Mouse (Mus musculus): Measurements from ENCODE around the gene Sugt1. TPM values are rescaled to one million over a fixed set of nuclear protein-coding genes. Genes with fewer than 3 reads are reported as not detected.

The Sugt1 gene
- total and polyA plus RNA-seq, 3 experiments = 135 to 616 (median 175) TPM

- Histone ChIP-seq H3K27ac (ENCODE audit: control insufficient read depth, low read depth, low read length) (no peak overlapping the region), H3K36me3 (ENCODE audit: control insufficient read depth in 1 of 2, insufficient read depth in 2 of 2, low read length in 2 of 2) (peaks cover 0 to 3% of the 10 kb centered on the region in 2 experiments; a peak in 2 of 4 replicates), H3K79me2 (ENCODE audit: control insufficient read depth, insufficient read depth, low read length, poor library complexity) (no peaks in the 10 kb centered on the region), H3K27me3 (ENCODE audit: control insufficient read depth in 1 of 2, insufficient read depth in 2 of 2, low read length in 2 of 2) (no peaks in the 10 kb centered on the region), H3K9me3 (replicated peaks; ENCODE audit: insufficient read depth, low read length) (no peaks in the 10 kb centered on the region), H3K4me3 (ENCODE audit: control insufficient read depth in 1 of 2, insufficient read depth in 1 of 2, low read depth in 2 of 2, low read length in 2 of 2) (no peak overlapping the region), H3K9ac (ENCODE audit: control insufficient read depth, low read depth, low read length, poor library complexity, severe bottlenecking) (no peak overlapping the region), H3K4me1 (ENCODE audit: control insufficient read depth in 1 of 2, insufficient read depth in 2 of 2, low read length in 2 of 2) (peaks cover 3% of the 10 kb centered on the region in 2 experiments; a peak in 1 of 4 replicates)
- TF ChIP-seq TAL1 (IDR thresholded peaks at IDR 0.05; ENCODE audit: low read length) (no peak), MAX (IDR thresholded peaks at IDR 0.05; ENCODE audit: low read length) (no peak), MXI1 (IDR thresholded peaks at IDR 0.05; ENCODE audit: low read depth, low read length) (no peak), ZMIZ1 (IDR thresholded peaks at IDR 0.05; ENCODE audit: low read depth, low read length) (no peak), POLR2AphosphoS5 (IDR thresholded peaks at IDR 0.05; ENCODE audit: borderline replicate concordance, low read depth, low read length) (no peak), SMC3 (IDR thresholded peaks at IDR 0.05; ENCODE audit: low read depth, low read length) (no peak), RCOR1 (IDR thresholded peaks at IDR 0.05; ENCODE audit: low read depth, low read length) (no peak), NELFE (IDR thresholded peaks at IDR 0.05; ENCODE audit: low read depth, low read length) (no peak), E2F4 (IDR thresholded peaks at IDR 0.05; ENCODE audit: borderline replicate concordance, low read depth, low read length) (no peak), JUND (IDR thresholded peaks at IDR 0.05; ENCODE audit: low read depth, low read length) (no peak), POLR2AphosphoS2 (IDR thresholded peaks at IDR 0.05; ENCODE audit: low read length) (no peak), TBP (IDR thresholded peaks at IDR 0.05; ENCODE audit: low read depth, low read length) (no peak), TCF12 (IDR thresholded peaks at IDR 0.05; ENCODE audit: low read depth, low read length) (no peak), CHD2 (IDR thresholded peaks at IDR 0.05; ENCODE audit: low read length) (no peak), NRF1 (IDR thresholded peaks at IDR 0.05; ENCODE audit: insufficient read depth, low read depth, low read length, poor library complexity, severe bottlenecking) (no peak), POLR2A (IDR thresholded peaks at IDR 0.05; ENCODE audit: control insufficient read depth in 1 of 2, insufficient read depth in 1 of 2, low read depth in 1 of 2, low read length in 2 of 2, poor library complexity in 1 of 2) (no peak), EP300 (IDR thresholded peaks at IDR 0.05; ENCODE audit: low read depth in 1 of 2, low read length in 2 of 2) (no peak), BHLHE40 (IDR thresholded peaks at IDR 0.05; ENCODE audit: borderline replicate concordance, low read depth, low read length) (no peak), ZNF384 (IDR thresholded peaks at IDR 0.05; ENCODE audit: low read depth, low read length) (no peak), KAT2A (conservative IDR thresholded peaks at IDR 0.05; ENCODE audit: low read depth, low read length) (no peak)
- DNase-seq (ENCODE audit: low read depth, low spot score) = no peak
Observed at GRCm38 (mm10) chr14:79642063-79642462, 54.6 kb downstream of the Sugt1 start.

- no peak overlapping the region for H3K27ac ChIP-seq (ENCODE audit: control insufficient read depth, low read depth, low read length)
Observed at GRCm38 (mm10) chr14:79645378-79645777, 57.9 kb downstream of the Sugt1 start.

More at GRCm38 (mm10) chr14:79645378-79645777, 57.9 kb downstream of the Sugt1 start:
- peaks cover 3% of the 10 kb centered on the region in 2 experiments; a peak in 1 of 4 replicates for H3K4me1 ChIP-seq (ENCODE audit: control insufficient read depth in 1 of 2, insufficient read depth in 2 of 2, low read length in 2 of 2)
- no peaks in the 10 kb centered on the region for H3K27me3 ChIP-seq (ENCODE audit: control insufficient read depth in 1 of 2, insufficient read depth in 2 of 2, low read length in 2 of 2)
- H3K9me3 ChIP-seq (replicated peaks; ENCODE audit: insufficient read depth, low read length) = no peaks in the 10 kb centered on the region
- H3K79me2 ChIP-seq (ENCODE audit: control insufficient read depth, insufficient read depth, low read length, poor library complexity) = no peaks in the 10 kb centered on the region
- TF ChIP-seq ZNF384 (IDR thresholded peaks at IDR 0.05; ENCODE audit: low read depth, low read length) (no peak), MYC (IDR thresholded peaks at IDR 0.05; ENCODE audit: low read depth, low read length) (no peak), SMC3 (IDR thresholded peaks at IDR 0.05; ENCODE audit: low read depth, low read length) (no peak), ZMIZ1 (IDR thresholded peaks at IDR 0.05; ENCODE audit: low read depth, low read length) (no peak), KAT2A (conservative IDR thresholded peaks at IDR 0.05; ENCODE audit: low read depth, low read length) (no peak), CTCF (IDR thresholded peaks at IDR 0.05 in 2 of 3, conservative IDR thresholded peaks at IDR 0.05 in 1 of 3; ENCODE audit: control insufficient read depth in 1 of 3, insufficient read depth in 1 of 3, low read depth in 2 of 3, low read length in 3 of 3, poor library complexity in 1 of 3, severe bottlenecking in 1 of 3) (no peak), NRF1 (IDR thresholded peaks at IDR 0.05; ENCODE audit: insufficient read depth, low read depth, low read length, poor library complexity, severe bottlenecking) (no peak), BHLHE40 (IDR thresholded peaks at IDR 0.05; ENCODE audit: borderline replicate concordance, low read depth, low read length) (no peak), POLR2AphosphoS2 (IDR thresholded peaks at IDR 0.05; ENCODE audit: low read length) (no peak), EP300 (IDR thresholded peaks at IDR 0.05; ENCODE audit: low read depth in 1 of 2, low read length in 2 of 2) (no peak), ELF1 (IDR thresholded peaks at IDR 0.05; ENCODE audit: low read depth, low read length) (no peak), MAFK (IDR thresholded peaks at IDR 0.05; ENCODE audit: borderline replicate concordance, low read depth, low read length) (no peak), POLR2AphosphoS5 (IDR thresholded peaks at IDR 0.05; ENCODE audit: borderline replicate concordance, low read depth, low read length) (no peak), CHD1 (IDR thresholded peaks at IDR 0.05; ENCODE audit: low read depth, low read length) (no peak), MAX (IDR thresholded peaks at IDR 0.05; ENCODE audit: low read length) (no peak), GABPA (IDR thresholded peaks at IDR 0.05; ENCODE audit: low read depth, low read length) (no peak), E2F4 (IDR thresholded peaks at IDR 0.05; ENCODE audit: borderline replicate concordance, low read depth, low read length) (no peak), POLR2A (IDR thresholded peaks at IDR 0.05; ENCODE audit: control insufficient read depth in 1 of 2, insufficient read depth in 1 of 2, low read depth in 1 of 2, low read length in 2 of 2, poor library complexity in 1 of 2) (no peak)
- no peak for DNase-seq (ENCODE audit: low read depth, low spot score)
- peaks cover 0 to 3% of the 10 kb centered on the region in 2 experiments; a peak in 2 of 4 replicates for H3K36me3 ChIP-seq (ENCODE audit: control insufficient read depth in 1 of 2, insufficient read depth in 2 of 2, low read length in 2 of 2)
- no peak overlapping the region for H3K4me3 ChIP-seq (ENCODE audit: control insufficient read depth in 1 of 2, insufficient read depth in 1 of 2, low read depth in 2 of 2, low read length in 2 of 2)
- H3K9ac ChIP-seq (ENCODE audit: control insufficient read depth, low read depth, low read length, poor library complexity, severe bottlenecking) = no peak overlapping the region

Measured in MEL (cell line).